Mouse (Mus musculus): Measurements from ENCODE around the gene Agps.

The Agps gene

GRCm38 (mm10) chr2:75831881-75832633, at the start of gene Agps:
Agps (plus strand) TSS chr2:75832177.
- DNase-seq = peak; percentile 90 to 92

GRCm38 (mm10) chr2:75786075-75786474, 45.9 kb upstream of the Agps start:
- peak in 1 of 2 experiments; percentile 48 for DNase-seq

- DNase-seq = no peak
These were observed 43.5 kb upstream of the Agps start for GRCm38 (mm10) chr2:75788511-75788910.

- no peak for DNase-seq
These were observed 41.9 kb upstream of the Agps start for GRCm38 (mm10) chr2:75789959-75790523.

- DNase-seq = no peak
These were observed 40.2 kb upstream of the Agps start for GRCm38 (mm10) chr2:75791561-75792308.

GRCm38 (mm10) chr2:75792377-75793203, 39.4 kb upstream of the Agps start:
- DNase-seq = peak; percentile 66 to 72

GRCm38 (mm10) chr2:75796181-75796580, 35.8 kb upstream of the Agps start:
- no peak for DNase-seq

GRCm38 (mm10) chr2:75798434-75798970, 33.5 kb upstream of the Agps start:
- no peak for DNase-seq

- no peak for DNase-seq
These were observed 26.2 kb upstream of the Agps start for GRCm38 (mm10) chr2:75805767-75806166.

GRCm38 (mm10) chr2:75806891-75807290, 25.1 kb upstream of the Agps start:
- DNase-seq = no peak

GRCm38 (mm10) chr2:75807460-75807859, 24.5 kb upstream of the Agps start:
- DNase-seq = no peak

- no peak for DNase-seq
These were observed 17.1 kb upstream of the Agps start for GRCm38 (mm10) chr2:75814880-75815279.

GRCm38 (mm10) chr2:75815521-75815920, 16.5 kb upstream of the Agps start:
- DNase-seq = no peak

GRCm38 (mm10) chr2:75816673-75817072, 15.3 kb upstream of the Agps start:
- DNase-seq = no peak

GRCm38 (mm10) chr2:75818719-75819118, 13.3 kb upstream of the Agps start:
- no peak for DNase-seq

- no peak for DNase-seq
These were observed 12.2 kb upstream of the Agps start for GRCm38 (mm10) chr2:75819796-75820195.

GRCm38 (mm10) chr2:75821971-75822751, 9.8 kb upstream of the Agps start:
- DNase-seq = no peak

GRCm38 (mm10) chr2:75823736-75824135, 8.2 kb upstream of the Agps start:
- no peak for DNase-seq

- no peak for DNase-seq
These were observed 7.8 kb upstream of the Agps start for GRCm38 (mm10) chr2:75824144-75824543.

GRCm38 (mm10) chr2:75824846-75825245, 7.1 kb upstream of the Agps start:
- no peak for DNase-seq

- no peak for DNase-seq
These were observed 6.4 kb upstream of the Agps start for GRCm38 (mm10) chr2:75825603-75826002.
